Mouse (Mus musculus) heart, embryonic 15.5 days (tissue): Measurements from ENCODE around the gene Camta1. TPM values are rescaled to one million over a fixed set of nuclear protein-coding genes. Genes with fewer than 3 reads are reported as not detected.

Experiments used
- ATAC-seq: fragments of 200-750 bp; cut with Nextera tagmentation; replicated peaks from 2 replicates; pipeline ENCODE4 v1.8.0; 2017; ENCODE audit warnings: low read depth, moderate TSS enrichment; ENCODE audit not compliant: insufficient number of reproducible peaks, insufficient read depth, low FRiP score
- H3K27ac ChIP-seq: fragments of 300-500 bp; sonication (generic); 2 replicates; pipeline ENCODE4 v1.5.1; 2015; ENCODE audit warnings: mild to moderate bottlenecking, inconsistent platforms
- H3K27me3 ChIP-seq: fragments of 300-500 bp; sonication (generic); 2 replicates; pipeline ENCODE4 v1.6.1; 2015; ENCODE audit warnings: inconsistent platforms
- H3K36me3 ChIP-seq: fragments of 300-500 bp; sonication (generic); 2 replicates; pipeline ENCODE4 v1.6.1; 2015; ENCODE audit warnings: mild to moderate bottlenecking, inconsistent platforms
- H3K4me1 ChIP-seq: fragments of 300-500 bp; sonication (generic); replicated peaks from 2 replicates; pipeline ENCODE4 v1.6.1; 2015; ENCODE audit warnings: inconsistent platforms
- H3K4me2 ChIP-seq: fragments of 300-500 bp; sonication (generic); 2 replicates; pipeline ENCODE4 v1.6.1; 2015; ENCODE audit warnings: inconsistent platforms, mild to moderate bottlenecking, moderate library complexity
- H3K4me3 ChIP-seq: fragments of 300-500 bp; sonication (generic); 2 replicates; pipeline ENCODE4 v1.5.1; 2015; ENCODE audit warnings: mild to moderate bottlenecking, inconsistent platforms
- H3K9ac ChIP-seq: fragments of 300-500 bp; sonication (generic); 2 replicates; pipeline ENCODE4 v1.6.1; 2015; ENCODE audit warnings: mild to moderate bottlenecking, inconsistent platforms
- H3K9me3 ChIP-seq: fragments of 300-500 bp; sonication (generic); replicated peaks from 2 replicates; pipeline ENCODE4 v1.6.1; 2016; ENCODE audit warnings: inconsistent platforms
- WGBS: fragments of 180-500 bp; shearing (Covaris S2); methylation state at CpG from one replicate; pipeline ENCODE4 v1.1.7; 2015; ENCODE audit warnings: mixed read lengths; 5-methylcytosine and 5-hydroxymethylcytosine counted together
- polyA plus RNA-seq: library from polyadenylated mRNA; unstranded; fragments of >200 nt; fragmentation: Nextera tagmentation; extraction: Ambion mirVana; gene quantifications from 2 replicates; pipeline ENCODE4 v1.2.1, GENCODE M21; 2015

Camta1 gene
- polyA plus RNA-seq, 1 experiment from 2014 or later: 165 TPM

DNA sequence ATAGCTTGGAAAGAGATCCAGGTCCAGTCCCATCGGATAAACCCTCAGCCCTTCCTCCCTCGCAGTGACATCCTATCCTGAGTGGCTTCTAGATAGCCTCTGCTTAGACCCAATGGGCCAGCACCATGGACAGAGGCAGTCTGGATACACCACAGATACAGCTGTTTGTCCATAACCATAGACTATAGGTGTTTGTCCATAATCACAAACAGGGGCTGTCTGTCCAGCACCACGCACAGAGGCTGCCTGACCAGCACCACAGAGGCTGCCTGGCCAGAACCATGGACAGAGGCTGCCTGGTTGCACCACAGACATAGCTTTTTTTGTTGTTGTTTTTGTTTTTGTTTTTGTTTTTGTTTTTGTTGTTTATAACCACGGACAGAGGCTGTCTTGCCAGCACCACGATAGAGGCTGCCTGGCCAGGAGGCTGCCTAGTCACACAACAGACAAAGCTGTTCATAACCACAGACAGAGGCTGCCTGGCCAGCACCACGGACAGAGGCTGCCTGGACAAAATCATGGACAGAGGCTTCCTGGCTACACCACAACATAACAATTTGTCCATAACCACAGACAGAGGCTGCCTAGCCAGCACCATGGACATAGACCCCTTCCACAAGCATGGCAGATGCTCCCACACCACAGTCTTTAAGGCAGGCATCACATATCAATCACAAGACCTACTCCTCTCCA, 572.6 kb downstream of the Camta1 start:
- Histone ChIP-seq H3K9ac (no peak overlapping the region), H3K4me1 (no peaks in the 10 kb centered on the region), H3K36me3 (no peaks in the 10 kb centered on the region), H3K4me2 (no peak overlapping the region), H3K27ac (no peak overlapping the region), H3K4me3 (no peak overlapping the region), H3K9me3 (no peaks in the 10 kb centered on the region), H3K27me3 (0 out of 2 replicates have a peak, but pooled peaks cover 3% of the 10 kb centered on the region)
- no peak for ATAC-seq
- WGBS: 51% methylated on average over 6 of the region's 6 CpGs

DNA sequence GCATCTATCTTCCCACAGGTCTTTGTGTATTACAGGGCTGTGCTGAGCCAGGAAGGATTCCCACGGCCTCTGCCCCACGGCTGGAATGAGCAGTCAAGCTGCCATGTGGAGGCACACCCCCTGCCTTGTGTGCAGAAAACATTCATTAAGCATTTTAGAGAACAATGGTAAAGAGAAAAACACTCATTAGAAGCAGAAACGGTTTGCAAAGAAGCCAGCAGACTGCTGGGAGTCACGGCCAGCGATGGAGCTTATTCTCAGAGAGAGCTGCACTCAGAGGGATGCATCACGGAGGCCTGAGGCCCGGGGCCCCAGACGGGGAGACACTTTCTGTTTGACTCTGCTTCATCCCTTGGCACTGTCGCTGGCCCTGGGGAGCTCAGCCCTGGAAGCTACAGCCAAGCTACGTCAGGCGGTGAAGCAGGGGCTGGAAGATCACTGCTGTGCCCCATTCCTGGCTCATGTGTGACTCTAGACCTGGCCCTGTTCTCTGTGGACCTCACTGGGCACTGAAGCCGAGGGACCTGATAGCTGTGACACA, 575.7 kb downstream of the Camta1 start:
- no peak for ATAC-seq
- H3K9me3 ChIP-seq: no peaks in the 10 kb centered on the region
- 69% methylated on average over 12 of the region's 12 CpGs for WGBS
- no peak overlapping the region for H3K4me2 ChIP-seq
- H3K27me3 ChIP-seq: no peaks in the 10 kb centered on the region
- no peaks in the 10 kb centered on the region for H3K4me1 ChIP-seq
- H3K27ac ChIP-seq: no peak overlapping the region
- H3K36me3 ChIP-seq: no peaks in the 10 kb centered on the region
- H3K9ac ChIP-seq: no peak overlapping the region
- no peak overlapping the region for H3K4me3 ChIP-seq

DNA sequence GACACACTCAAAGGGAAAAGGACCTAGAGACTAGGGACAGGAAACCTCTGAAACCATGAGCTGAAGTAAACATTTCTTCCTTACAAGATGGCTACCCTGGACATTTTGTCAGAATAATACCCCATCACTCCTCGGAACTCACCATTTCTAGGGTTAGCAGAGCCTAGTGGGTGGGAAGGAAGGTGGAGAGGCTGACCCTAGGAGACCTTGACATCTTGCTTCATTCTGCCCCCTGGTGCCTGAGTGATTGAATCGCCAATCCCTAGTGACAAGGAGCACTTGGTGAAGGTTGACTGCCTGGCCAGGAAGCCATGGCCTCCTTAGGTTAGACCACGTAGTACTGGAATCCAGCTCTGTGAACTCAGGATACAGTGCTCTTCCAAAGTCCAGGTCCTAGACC, 576.2 kb downstream of the Camta1 start:
- no peak overlapping the region for H3K27ac ChIP-seq
- no peaks in the 10 kb centered on the region for H3K27me3 ChIP-seq
- H3K4me3 ChIP-seq: no peak overlapping the region
- H3K4me2 ChIP-seq: no peak overlapping the region
- WGBS: 58% methylated on average over 3 of the region's 3 CpGs
- no peak for ATAC-seq
- no peaks in the 10 kb centered on the region for H3K4me1 ChIP-seq
- no peaks in the 10 kb centered on the region for H3K9me3 ChIP-seq
- H3K9ac ChIP-seq: no peak overlapping the region
- H3K36me3 ChIP-seq: no peaks in the 10 kb centered on the region

DNA sequence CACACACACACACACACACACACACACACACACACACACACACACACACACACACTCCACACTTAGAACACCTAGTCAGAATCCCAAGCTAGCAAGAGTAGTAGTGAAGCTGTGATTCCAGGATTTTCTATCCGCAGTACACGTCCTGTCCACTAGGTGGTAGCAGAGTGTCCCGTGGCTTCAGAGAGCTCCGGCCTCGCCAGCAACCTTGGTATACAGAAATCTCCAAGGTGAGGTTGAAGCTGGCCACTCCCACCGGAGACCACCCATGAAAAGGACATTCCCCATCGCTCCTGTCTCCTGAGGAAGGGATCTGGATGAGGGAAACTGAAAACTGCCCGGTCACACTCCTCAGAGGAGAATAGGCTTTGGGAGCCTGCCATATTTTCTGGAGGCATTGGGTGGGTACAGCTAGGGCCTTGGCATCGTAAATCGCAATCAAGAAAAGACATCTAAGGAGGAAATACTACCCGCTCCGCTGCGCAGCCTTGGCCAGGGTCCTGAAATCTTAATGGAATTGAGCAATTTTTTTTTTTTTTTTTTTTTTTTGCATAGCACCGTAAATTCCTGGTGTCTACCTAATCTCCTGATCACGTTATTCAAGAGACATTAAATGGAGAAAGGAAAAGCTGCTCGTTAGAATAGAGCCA, 578.5 kb downstream of the Camta1 start:
- no peak overlapping the region for H3K9ac ChIP-seq
- no peak overlapping the region for H3K27ac ChIP-seq
- no peaks in the 10 kb centered on the region for H3K27me3 ChIP-seq
- H3K4me1 ChIP-seq: no peaks in the 10 kb centered on the region
- ATAC-seq: no peak
- H3K9me3 ChIP-seq: no peaks in the 10 kb centered on the region
- H3K36me3 ChIP-seq: no peaks in the 10 kb centered on the region
- no peak overlapping the region for H3K4me3 ChIP-seq
- WGBS: 32% methylated on average over 16 of the region's 16 CpGs
- H3K4me2 ChIP-seq: no peak overlapping the region

DNA sequence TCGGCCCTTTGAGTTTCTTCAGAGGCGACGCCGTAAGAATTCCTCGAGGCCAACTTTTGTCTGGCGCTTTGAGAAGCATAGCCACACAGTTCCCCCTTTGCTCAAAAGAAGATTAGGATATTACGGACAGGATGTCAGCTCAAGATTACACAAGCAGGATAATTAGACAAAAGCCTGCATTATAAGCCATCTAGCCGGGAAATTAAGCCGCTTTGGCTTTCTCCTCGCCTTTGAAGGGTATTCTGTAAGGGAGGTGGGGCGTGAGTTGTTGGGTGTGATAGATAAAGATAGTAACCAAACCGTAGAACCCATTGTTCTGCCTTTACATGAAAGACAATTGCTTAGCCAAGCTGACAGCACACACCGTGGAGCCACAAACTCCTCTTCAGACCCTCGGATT, 579.6 kb downstream of the Camta1 start:
- ATAC-seq: no peak
- no peaks in the 10 kb centered on the region for H3K9me3 ChIP-seq
- H3K36me3 ChIP-seq: no peaks in the 10 kb centered on the region
- no peaks in the 10 kb centered on the region for H3K27me3 ChIP-seq
- no peak overlapping the region for H3K4me2 ChIP-seq
- 73% methylated on average over 14 of the region's 14 CpGs for WGBS
- H3K4me1 ChIP-seq: no peaks in the 10 kb centered on the region
- no peak overlapping the region for H3K4me3 ChIP-seq
- H3K9ac ChIP-seq: no peak overlapping the region
- no peak overlapping the region for H3K27ac ChIP-seq

DNA sequence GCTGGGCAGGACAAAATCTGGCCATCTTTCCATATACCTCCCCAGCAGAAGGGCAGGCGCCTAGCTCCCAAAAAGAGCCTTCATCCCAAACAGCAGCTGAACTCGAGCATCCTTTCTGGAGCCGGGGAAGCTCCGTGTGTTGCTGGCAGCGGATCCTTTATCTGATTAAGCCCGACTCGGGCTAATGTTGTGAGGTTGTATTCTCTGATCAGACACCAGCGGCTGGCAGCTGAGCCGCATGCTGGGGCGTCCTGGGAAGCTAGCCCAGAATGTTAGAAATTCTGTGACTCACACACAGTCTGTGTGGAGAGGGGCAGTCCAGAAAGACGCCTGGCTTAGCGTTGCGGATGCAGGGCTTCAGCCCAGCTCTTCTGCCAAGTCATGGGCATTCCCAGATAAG, 586.4 kb downstream of the Camta1 start:
- 39% methylated on average over 13 of the region's 13 CpGs for WGBS
- H3K4me1 ChIP-seq: peaks cover 26% of the 10 kb centered on the region
- peak overlapping the region; percentile 34 for H3K4me2 ChIP-seq
- no peak overlapping the region for H3K27ac ChIP-seq
- ATAC-seq: peak; percentile 47; the same call in 1 of the 2 replicates
- no peaks in the 10 kb centered on the region for H3K36me3 ChIP-seq
- no peaks in the 10 kb centered on the region for H3K27me3 ChIP-seq
- H3K9me3 ChIP-seq: no peaks in the 10 kb centered on the region
- H3K4me3 ChIP-seq: no peak overlapping the region
- no peak overlapping the region for H3K9ac ChIP-seq

DNA sequence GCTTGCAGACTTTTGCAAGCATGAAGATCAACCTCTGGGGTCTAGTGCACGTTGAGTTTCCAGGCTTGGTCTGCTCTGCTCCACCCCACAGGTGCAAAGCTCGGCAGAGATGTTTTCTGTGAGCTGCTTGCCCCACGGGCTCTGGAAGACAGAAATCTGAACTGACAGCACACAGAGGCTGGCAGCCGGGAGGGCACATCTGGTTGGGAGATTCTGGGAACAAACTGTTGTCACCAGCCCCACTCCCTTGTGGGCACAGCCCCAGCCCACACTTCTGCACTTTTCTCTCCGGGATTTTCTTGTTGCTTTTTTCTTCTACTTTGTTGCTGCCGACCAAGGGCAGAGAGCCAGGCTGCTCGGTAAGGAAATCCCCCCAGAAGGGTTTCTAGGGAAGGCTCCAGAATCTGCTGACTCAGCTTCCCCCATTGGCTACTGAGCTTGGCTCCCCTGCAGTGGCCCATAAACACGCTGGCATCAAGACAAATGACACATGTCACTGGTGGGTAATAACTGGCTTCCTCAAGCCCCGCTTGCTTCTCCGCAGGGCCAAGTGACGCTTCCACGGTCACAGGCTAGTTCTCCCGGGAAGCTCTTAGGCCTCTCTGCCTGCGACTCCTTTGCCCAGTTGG, 597.8 kb downstream of the Camta1 start:
- no peak for ATAC-seq
- Histone ChIP-seq H3K9me3 (no peaks in the 10 kb centered on the region), H3K4me1 (no peaks in the 10 kb centered on the region), H3K36me3 (no peaks in the 10 kb centered on the region), H3K27ac (no peak overlapping the region), H3K4me2 (no peak overlapping the region), H3K4me3 (no peak overlapping the region), H3K27me3 (peaks cover 10% of the 10 kb centered on the region), H3K9ac (no peak overlapping the region)
- 58% methylated on average over 14 of the region's 14 CpGs for WGBS

DNA sequence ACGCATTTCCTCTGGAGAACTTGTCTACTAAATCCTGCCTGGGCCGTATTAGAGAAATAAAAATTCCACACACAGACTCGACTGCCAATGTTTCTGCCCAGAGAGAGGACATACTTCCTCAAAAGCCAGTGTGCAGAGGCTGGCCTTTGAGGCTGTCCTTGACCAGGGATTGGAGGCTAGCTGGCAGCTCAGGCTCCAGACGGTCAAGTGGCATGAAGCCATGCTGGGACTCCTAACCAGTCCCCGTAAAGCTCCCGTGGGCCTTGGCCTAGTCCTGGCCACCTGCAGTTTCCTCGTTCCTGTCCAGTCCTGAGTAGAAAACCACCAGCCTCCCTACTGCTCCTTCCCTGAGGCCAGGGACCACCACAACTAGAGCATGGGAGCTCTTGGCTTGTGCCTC, 598.6 kb downstream of the Camta1 start:
- Histone ChIP-seq H3K27me3 (peaks cover 11% of the 10 kb centered on the region), H3K4me1 (no peaks in the 10 kb centered on the region), H3K27ac (no peak overlapping the region), H3K9ac (no peak overlapping the region), H3K4me3 (no peak overlapping the region), H3K36me3 (no peaks in the 10 kb centered on the region), H3K9me3 (no peaks in the 10 kb centered on the region), H3K4me2 (no peak overlapping the region)
- WGBS: 72% methylated on average over 7 of the region's 7 CpGs
- ATAC-seq: no peak

DNA sequence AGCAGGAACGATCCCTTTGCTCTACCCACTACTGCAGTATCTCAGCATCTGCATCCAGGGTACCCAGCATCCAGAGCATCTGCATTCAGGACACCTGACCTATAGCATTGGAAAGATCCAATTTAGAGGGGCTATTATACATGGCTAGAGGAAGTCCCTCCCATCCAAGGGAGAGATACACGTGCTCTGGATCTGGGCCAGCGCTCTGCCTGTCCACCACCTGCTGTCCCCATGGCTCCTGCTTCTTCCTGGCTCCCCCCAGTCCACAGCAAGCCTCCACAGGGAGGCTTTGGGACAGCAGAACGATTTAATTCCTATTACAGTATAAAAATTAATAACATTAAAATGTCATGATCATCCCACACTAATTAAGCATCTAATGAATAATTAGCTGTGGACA, 605.1 kb downstream of the Camta1 start:
- H3K9ac ChIP-seq: no peak overlapping the region
- H3K4me3 ChIP-seq: no peak overlapping the region
- no peaks in the 10 kb centered on the region for H3K9me3 ChIP-seq
- no peak overlapping the region for H3K4me2 ChIP-seq
- no peaks in the 10 kb centered on the region for H3K36me3 ChIP-seq
- ATAC-seq: no peak
- 52% methylated on average over 4 of the region's 4 CpGs for WGBS
- no peaks in the 10 kb centered on the region for H3K4me1 ChIP-seq
- H3K27ac ChIP-seq: no peak overlapping the region
- peaks cover 11% of the 10 kb centered on the region for H3K27me3 ChIP-seq

DNA sequence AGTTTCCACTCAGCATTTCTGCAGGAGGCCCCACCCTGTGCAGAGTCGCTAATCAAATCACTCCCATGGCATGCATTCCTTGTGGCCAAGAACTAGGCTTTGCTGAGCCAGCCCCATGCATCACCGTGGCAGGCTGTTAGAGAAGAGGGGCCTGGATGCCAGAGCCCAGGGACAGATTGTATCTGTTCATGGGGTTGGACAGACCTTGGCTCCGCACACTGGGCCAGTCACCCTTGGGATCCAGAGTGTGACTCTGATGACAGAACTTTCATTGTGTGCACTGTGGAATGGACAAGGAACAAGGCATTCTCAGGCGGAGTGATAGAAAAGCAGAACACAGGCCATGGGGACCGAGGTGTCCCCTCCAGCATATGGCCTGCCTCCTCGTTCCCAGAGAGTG, 610.9 kb downstream of the Camta1 start:
- H3K36me3 ChIP-seq: no peaks in the 10 kb centered on the region
- no peak overlapping the region for H3K27ac ChIP-seq
- no peak overlapping the region for H3K9ac ChIP-seq
- no peak for ATAC-seq
- no peaks in the 10 kb centered on the region for H3K4me1 ChIP-seq
- 84% methylated on average over 6 of the region's 6 CpGs for WGBS
- no peaks in the 10 kb centered on the region for H3K27me3 ChIP-seq
- H3K4me2 ChIP-seq: no peak overlapping the region
- H3K4me3 ChIP-seq: no peak overlapping the region
- H3K9me3 ChIP-seq: no peaks in the 10 kb centered on the region

DNA sequence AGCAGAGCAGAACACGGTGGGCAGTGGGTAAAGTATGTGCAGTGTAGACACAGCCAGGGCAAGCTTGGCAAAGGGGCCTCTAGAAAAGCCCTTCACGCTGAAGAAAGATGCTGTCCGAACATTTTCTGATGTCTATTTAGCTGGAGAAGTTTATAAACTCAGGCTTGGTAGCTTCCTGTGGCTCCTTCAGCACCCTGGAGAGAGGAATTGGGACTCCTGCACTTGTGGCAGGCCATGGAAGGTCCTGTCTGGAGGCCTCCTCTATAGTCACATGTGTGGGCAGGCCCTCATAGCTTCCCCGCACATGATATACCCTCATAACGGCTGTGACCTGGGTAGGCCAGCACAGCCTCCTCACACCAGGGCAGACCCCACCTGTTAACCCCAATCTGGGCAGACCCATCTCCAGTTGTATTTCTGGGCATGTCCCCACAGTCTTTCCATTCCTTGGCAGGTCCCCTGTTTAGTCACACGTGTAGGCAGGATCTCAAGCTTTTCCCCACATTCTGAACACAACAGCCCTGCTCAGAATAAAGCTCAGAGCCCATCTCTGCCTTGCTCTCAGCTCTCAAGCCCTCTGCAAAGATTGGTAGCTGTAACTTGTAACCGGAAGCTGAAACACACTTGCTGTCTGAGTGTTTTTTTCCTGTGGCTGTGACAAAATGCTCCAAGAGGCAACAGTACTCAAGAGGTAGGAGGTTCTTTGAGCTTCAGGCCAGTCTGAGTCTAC, 616.4 kb downstream of the Camta1 start:
- Histone ChIP-seq H3K4me2 (no peak overlapping the region), H3K36me3 (no peaks in the 10 kb centered on the region), H3K4me3 (no peak overlapping the region), H3K27ac (no peak overlapping the region), H3K27me3 (peaks cover 5% of the 10 kb centered on the region; the same call in 1 of the 2 replicates), H3K4me1 (peaks cover 6% of the 10 kb centered on the region), H3K9me3 (no peaks in the 10 kb centered on the region), H3K9ac (no peak overlapping the region)
- ATAC-seq: no peak
- 52% methylated on average over 7 of the region's 7 CpGs for WGBS
